Mouse (Mus musculus) adrenal gland, postnatal 36 days (tissue): Measurements from ENCODE around the gene Il4. TPM values are rescaled to one million over a fixed set of nuclear protein-coding genes. Genes with fewer than 3 reads are reported as not detected.
"Not testable (repeated sequence)": the region's sequence is repeated elsewhere in the genome, so short reads cannot be mapped to it uniquely, and the experiment has no call there.

Experiments
- DNase-seq, 2 experiments: peaks; one replicate each; pipeline ENCODE4 v3.0.0; 2021; ENCODE audit warnings: mixed read lengths in 1 of 2
- total RNA-seq, 2 experiments: library from RNA; stranded (reverse); gene quantifications; 2 replicates each; pipeline ENCODE4 v1.2.3; 2021

Il4 gene
- total RNA-seq, 2 experiments from 2014 or later, result not detected

GRCm38 (mm10) chr11:53566646-53567045 is 51.8 kb downstream of the Il4 start:
- DNase-seq, result no peak

GRCm38 (mm10) chr11:53561986-53562385 is 56.5 kb downstream of the Il4 start:
- DNase-seq, result no peak

- not testable (repeated sequence) for DNase-seq
These were observed 58.5 kb downstream of the Il4 start for GRCm38 (mm10) chr11:53559980-53560379.

- DNase-seq, result not testable (repeated sequence)
These were observed 60.5 kb downstream of the Il4 start for GRCm38 (mm10) chr11:53557992-53558391.

GRCm38 (mm10) chr11:53556529-53556928 is 61.9 kb downstream of the Il4 start:
- not testable (repeated sequence) for DNase-seq

Other genes starting within 250 kb of the Il4 start
- not detected for gene Leap2, start 195.5 kb downstream of the Il4 start, total RNA-seq
- 1,000 to 10,000 TPM; 1,132 to 1,289 TPM for gene Uqcrq, start 187.8 kb downstream of the Il4 start, total RNA-seq
- 1 to 10 TPM; 3.3 to 4.0 TPM for gene Gdf9, start 187.6 kb downstream of the Il4 start, total RNA-seq
- under 1 TPM; 0.16 to 0.17 TPM for gene Gm10447, start 161.6 kb downstream of the Il4 start, total RNA-seq
- gene Shroom1, start 161.5 kb downstream of the Il4 start, total RNA-seq, result 1 to 10 TPM; 2.5 to 6.0 TPM
- gene Gm9837, start 148.2 kb downstream of the Il4 start, total RNA-seq, result not detected
- not detected for gene Gm9945, start 138.5 kb downstream of the Il4 start, total RNA-seq
- gene Sowaha, start 138.4 kb downstream of the Il4 start, total RNA-seq, result under 1 TPM; 0.20 to 0.30 TPM
- 10 to 100 TPM; 35.0 to 42.6 TPM for gene Sept8, start 99.4 kb downstream of the Il4 start, total RNA-seq
- gene Kif3a, start 51.3 kb downstream of the Il4 start, total RNA-seq, result 10 to 100 TPM; 24.1 to 31.1 TPM
- not detected for gene Il13, start 16.0 kb upstream of the Il4 start, total RNA-seq
- gene Rad50, start 88.7 kb upstream of the Il4 start, total RNA-seq, result 10 to 100 TPM; 12.1 to 17.1 TPM
- gene Il5, start 102.1 kb upstream of the Il4 start, total RNA-seq, result not detected
- gene Irf1, start 151.3 kb upstream of the Il4 start, total RNA-seq, result 10 to 100 TPM; 24.3 to 26.0 TPM
- gene Gm17334, start 154.5 kb upstream of the Il4 start, total RNA-seq, result 1 to 10 TPM in 1 of 2 experiments, not detected in 1; 1.1 TPM
- 1 to 10 TPM; 5.2 to 7.5 TPM for gene Gm12216, start 240.6 kb upstream of the Il4 start, total RNA-seq